Mouse (Mus musculus): ENCODE data around the gene Phkg2.

- TF ChIP-seq CTCF (conservative IDR thresholded peaks at IDR 0.05; ENCODE audit: insufficient read depth, insufficient read length, low read depth, low read length) (no peak), POLR2A (IDR thresholded peaks at IDR 0.05; ENCODE audit: low read depth, low read length) (no peak)
These were observed 23.9 kb upstream of the Phkg2 start for GRCm38 (mm10) chr7:127549116-127549835.

Data from kidney, adult 2 months (tissue).